Mouse (Mus musculus) heart, adult 8-10 months (tissue): ENCODE data around the gene Snapc2. TPM values are rescaled to one million over a fixed set of nuclear protein-coding genes. Genes with fewer than 3 reads are reported as not detected.

ENCODE experiments used
- DNase-seq: peaks from one replicate; pipeline ENCODE4 v3.0.0; 2022; ENCODE audit warnings: low spot score
- total RNA-seq, 4 experiments: library from RNA; stranded (reverse); gene quantifications; 2 replicates each; pipeline ENCODE4 v1.2.4; 2022

Gene Snapc2
- total RNA-seq = 10 to 100 TPM; 17.6 to 20.0 (median 19.3) TPM

DNA sequence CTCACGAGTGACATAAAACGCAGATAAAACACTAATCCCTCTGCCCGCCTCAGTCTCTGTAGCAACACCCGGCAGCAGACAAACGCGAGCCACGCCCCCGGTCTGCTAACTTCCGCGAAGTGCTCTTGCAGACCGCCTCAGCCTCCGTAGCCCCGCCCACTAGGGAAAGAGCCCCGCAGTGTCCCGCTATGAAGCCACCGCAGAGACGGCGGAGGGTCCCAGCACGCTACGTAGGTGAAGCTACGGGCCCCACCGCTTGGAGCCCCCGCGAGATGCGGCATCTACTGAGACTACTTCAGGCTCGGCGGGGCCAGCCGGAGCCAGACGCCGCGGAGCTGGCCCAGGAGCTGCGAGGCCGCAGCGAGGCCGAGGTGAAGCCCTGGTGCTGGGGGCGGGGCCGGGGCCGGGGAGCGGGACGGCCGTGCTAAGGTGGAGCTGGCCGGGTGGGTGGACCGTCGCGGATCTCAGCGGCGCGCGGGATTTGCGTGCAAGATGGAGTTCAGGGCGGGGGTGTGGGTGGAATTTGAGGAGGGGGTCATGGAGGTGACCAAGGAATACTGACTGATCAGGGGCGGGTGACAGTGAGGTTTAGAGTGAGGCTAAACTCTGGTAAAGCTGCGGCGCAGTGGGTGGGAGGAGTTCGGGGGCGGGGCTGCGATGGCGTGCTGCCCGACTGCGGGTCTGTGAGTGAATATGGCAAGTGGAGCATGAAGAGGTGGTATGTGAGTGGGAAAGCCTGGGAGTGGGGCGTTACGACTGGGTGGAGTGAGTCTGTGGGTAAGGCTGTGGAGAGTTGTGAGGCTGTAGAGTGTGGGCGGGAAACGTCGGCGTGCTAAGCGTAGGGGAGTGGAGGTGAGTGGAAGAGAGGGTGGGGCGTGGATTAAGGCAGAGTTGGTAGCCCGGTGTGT lies at the start of gene Snapc2:
TSS of gene Snapc2 (plus strand) at position 147 of the 908 bp plus-strand sequence.
- DNase-seq = peak; percentile 96

GRCm38 (mm10) chr8:4205246-4206123 lies 47.4 kb upstream of the Snapc2 start:
- DNase-seq = no peak

DNA sequence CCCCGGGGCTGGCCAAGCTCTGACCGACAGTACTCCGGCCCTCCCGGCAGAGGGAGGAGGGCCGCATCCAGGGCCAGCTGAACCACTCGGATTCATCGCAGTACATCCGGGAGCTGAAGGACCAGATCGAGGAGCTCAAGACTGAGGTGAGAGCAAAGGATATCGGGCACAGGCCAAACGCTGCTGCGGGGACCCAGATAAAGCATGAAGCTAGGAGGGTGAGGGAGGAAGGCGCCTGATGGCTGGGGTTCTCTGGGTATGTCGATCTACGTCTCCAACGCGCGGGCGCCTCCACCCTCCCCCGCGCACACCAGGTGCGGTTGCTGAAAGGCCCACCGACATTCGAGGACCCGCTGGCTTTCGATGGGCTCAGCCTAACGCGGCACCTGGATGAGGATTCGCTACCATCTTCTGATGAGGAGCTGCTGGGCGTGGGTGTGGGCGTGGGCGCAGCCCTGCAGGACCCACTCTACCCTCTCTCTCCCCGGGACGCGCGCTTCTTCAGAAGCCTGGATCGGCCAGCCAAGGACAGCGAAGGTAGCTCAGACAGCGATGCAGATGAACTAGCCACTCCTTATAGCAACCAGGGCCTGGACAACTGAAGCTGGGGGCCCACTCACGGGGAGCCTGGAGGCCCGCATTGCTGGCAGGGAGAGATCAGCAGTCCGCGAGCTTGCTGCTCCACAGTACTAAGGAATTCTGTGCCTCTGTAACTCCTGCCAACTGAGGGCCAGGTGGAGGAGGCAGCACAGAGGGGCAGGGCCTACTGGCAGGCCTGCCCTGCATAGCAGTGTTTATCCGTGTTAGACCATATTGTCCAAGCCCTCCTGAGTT lies 46.5 kb upstream of the Snapc2 start:
- DNase-seq = no peak

DNA sequence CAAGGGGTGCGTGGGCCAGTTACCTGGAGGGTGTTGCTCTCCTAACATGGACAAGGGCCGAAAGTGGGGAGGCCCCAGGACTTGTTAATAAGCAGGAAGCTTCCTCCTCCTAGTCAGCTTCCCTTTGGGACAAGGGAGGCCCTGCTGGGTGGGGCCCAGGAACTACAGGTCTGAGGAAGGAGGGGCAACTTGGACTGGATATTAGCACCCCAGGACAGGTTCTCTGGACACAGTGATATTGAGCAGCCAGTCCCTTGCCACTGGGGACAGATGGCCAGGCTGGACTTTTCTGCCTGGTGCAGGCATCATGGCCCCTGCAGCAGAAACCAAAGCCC lies 45.9 kb upstream of the Snapc2 start:
- DNase-seq = no peak

- no peak for DNase-seq
Observed at GRCm38 (mm10) chr8:4211097-4211496, 41.8 kb upstream of the Snapc2 start.

DNA sequence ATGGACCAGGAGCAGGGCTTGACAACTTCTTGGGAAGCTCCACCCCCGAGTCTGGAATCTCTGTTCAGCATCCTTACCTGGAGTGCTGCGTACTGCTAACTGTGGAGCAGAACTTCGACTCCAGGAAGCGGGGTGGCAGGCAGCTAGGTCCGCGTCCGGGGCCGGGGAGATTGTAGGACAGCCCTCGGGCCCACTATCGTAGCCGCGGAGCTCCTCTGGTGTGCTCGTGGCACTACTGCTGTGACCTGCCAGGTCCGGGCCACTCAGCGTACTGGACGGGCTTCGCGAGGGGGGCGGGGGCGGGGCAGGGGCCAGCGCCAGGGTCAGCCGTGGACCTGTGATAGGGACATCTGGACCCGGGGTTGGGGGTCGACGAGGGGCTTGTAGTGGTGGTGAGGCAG lies 40.1 kb upstream of the Snapc2 start:
- no peak for DNase-seq

DNA sequence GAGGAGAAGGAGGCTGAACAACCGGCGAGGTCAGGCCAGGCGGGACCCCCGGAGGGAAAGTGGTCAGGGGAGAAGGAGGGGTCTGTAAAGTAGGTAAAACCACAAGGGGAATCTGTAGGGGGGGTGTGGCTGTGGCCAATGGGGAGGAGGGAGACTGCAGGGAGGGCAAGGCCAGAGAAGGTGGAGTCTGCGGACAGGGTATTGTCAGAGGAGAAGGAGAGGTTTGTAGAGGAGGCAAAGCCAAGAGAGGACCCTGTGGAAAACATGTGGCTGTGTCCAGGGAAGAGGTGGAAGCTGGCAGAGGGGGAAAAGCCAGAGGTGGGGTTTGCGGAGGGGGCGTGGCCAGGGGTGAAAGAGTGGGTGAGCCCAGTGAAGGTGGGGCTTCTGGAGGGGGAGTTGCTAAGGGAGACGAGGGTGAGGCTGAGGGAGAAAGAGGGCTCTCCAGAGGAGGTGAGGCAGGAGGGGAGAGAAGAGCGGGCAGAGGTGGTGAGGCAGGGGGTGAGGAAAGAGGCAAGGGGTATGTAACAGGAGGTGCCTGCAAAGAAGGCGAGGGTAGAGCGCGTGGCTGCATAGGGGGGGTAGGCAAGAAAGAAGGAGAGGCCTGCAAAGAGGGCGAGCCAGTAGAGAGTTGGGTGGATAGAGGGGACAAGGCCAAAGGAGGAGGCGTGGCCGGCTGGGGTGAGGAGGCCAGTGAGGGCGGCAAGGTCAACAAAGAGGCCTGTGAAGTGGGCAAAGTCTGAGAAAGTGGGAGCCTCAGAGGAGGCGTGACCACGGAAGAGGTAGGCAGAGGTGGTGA lies 39.5 kb upstream of the Snapc2 start:
- DNase-seq = no peak

- peak; percentile 36 for DNase-seq
Observed at GRCm38 (mm10) chr8:4214006-4214980, 38.6 kb upstream of the Snapc2 start.

GRCm38 (mm10) chr8:4216296-4216695 lies 36.6 kb upstream of the Snapc2 start:
- no peak for DNase-seq

DNA sequence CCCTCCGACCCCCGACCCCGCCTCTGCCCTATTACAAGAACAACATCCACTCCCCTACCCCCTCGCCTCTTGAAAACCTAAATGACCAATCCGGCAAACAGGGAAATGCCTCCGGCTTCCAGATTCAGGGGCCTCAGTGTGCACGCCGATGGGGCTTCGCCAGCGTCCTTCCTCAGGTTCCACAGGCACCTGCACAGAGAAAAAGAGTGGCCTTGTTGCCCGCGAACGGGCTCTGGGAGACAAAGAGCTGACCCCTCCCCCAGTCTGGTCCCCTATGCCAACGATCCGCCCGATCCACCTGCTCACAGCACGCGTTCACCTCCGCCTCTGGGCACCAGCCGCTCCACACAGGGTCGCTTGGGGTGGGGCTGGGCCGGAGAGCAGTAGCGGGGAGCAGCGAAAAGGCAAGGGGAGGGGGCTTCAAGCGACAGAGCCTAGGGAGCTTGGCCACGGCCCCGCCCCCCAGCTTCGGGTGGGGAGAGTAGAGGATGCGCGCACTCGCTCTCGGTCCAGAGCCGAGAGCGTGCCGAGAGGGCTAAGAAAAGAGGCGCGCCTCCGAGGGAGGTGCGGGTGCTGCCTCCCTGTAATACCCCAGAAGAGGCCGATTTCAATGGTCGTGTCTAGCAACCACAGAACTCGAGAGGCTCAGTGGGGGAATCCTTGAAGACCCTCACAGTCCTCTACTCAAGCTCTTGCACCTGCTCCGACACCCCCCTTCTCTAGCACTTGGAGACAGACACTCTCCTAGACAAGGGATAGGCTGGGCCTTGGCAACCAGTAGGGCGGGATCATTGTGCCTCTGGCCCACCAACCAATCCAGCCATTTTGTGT lies 35.9 kb upstream of the Snapc2 start, which contains the start of gene Prr36:
TSS of gene Prr36 (minus strand) at position 669 of the 831 bp plus-strand sequence.
- no peak for DNase-seq

- DNase-seq = no peak
Observed at GRCm38 (mm10) chr8:4219617-4220016, 33.3 kb upstream of the Snapc2 start.

DNA sequence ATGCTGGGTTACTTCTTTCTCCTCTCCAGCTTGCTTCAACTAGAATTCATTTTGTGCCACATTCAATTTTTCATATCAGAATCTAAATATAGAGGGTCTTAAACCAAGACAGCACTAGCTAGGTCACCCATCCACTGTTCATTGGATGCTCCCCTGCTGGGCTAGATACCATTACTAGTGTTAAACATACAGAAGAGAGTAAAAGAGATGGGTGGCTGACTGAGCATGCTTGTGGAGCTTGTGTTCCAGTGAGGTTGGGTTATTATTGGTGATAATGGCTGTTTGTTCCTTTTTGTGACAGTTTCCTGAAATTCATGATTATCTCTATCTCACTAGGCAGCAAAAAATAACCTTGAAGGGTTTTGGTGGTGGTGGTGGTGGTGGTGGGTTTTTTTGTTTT lies 30.8 kb upstream of the Snapc2 start:
- DNase-seq = no peak

- DNase-seq = no peak
Observed at GRCm38 (mm10) chr8:4226323-4226722, 26.6 kb upstream of the Snapc2 start.

GRCm38 (mm10) chr8:4226739-4227347 lies 26.0 kb upstream of the Snapc2 start, which contains the start of gene Lrrc8e:
TSS of gene Lrrc8e (plus strand) at chr8:4226827.
- no peak for DNase-seq

DNA sequence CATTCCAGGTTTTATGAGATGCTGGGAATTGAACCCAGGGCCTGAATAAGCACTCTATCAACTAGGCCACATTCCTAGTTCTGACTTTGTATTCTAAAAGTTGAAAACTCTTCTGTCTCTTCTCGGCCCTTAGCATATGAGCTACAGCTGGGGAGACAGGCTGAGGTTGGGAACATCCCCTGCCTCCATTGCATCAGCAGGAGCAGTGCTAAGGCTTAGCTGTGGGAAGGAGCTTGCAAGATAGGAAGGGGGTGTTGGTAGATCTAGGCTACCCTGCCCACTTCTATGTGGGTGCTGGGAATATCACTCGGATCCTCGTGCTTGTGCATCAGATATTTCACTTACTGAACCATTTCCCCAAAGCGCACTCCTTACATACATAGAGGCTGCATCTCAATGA lies 25.0 kb upstream of the Snapc2 start:
- DNase-seq = no peak

DNA sequence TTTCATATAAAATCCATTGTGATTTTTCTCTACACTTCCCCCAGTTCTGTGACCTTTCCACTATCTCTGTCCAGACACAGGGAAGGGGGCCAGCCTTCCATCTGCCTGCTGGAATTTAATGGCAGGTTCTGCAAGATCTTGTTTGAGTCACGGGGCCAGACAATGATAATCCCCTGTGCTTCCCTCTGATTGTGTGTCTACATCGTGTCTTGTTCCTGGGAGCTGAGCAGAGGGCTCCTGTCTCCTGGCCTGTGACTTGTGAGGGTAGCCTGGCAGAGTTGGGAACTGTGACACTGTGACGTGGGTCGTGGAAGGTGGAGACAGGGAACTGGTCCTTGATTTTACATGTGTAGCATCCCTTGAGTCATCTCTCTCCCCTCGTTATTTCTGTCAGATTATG lies 23.1 kb upstream of the Snapc2 start:
- DNase-seq = no peak

DNA sequence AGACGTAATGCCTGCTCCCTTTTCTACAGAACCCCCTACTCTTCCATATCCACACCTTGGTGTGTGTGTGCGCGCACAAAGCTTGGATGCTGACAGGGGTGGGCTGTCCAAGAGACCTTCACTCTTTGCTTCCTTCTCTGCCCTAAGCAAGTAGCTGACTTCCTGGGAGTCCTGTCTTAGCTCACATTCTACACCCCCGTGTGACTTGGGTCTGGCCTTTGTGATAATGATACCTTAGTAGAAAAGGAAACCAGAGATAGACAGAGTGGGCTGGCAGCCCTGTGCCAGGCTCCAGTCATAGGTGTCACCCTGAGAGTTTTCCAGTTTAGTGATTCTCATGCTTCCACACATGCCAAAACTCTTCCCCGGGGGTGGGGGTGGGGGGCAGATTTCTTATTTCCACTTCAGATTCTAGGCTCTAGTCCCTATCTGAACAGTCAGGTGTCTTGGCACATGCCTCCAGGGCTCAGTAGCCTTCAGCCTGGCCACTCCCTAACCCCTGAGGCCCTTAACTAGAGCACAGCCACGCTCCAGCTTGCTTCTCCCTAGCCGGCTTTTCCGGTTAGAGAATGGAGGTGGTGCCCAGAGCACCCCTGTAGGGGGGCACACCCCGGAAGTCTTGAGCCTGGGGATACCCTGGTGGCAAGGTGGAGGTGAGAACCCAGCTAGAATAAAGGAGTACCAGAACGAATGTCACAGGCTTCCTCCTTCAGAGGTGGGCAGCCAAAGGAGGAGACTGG lies 22.1 kb upstream of the Snapc2 start:
- DNase-seq = no peak
